Mouse (Mus musculus) cortical plate, adult 2 months (tissue): ENCODE data around the gene Grn. TPM values are rescaled to one million over a fixed set of nuclear protein-coding genes. Genes with fewer than 3 reads are reported as not detected.
"Not testable (repeated sequence)": the region's sequence is repeated elsewhere in the genome, so short reads cannot be mapped to it uniquely, and the experiment has no call there.

Experiments used
- H3K27ac ChIP-seq: fragments of 200-500 bp; 2 replicates; pipeline ENCODE4 v1.5.1; 2012; ENCODE audit warnings: low read length, control low read depth, inconsistent platforms; ENCODE audit not compliant: insufficient read depth
- H3K4me1 ChIP-seq: fragments of 200-500 bp; 2 replicates; pipeline ENCODE4 v1.6.1; 2011; ENCODE audit warnings: low read length; ENCODE audit not compliant: control insufficient read depth, insufficient read depth
- H3K4me3 ChIP-seq: fragments of 200-500 bp; 2 replicates; pipeline ENCODE4 v1.5.1; 2011; ENCODE audit warnings: mild to moderate bottlenecking, low read length, control low read depth; ENCODE audit not compliant: insufficient read depth
- CTCF ChIP-seq: fragments of 200-500 bp; IDR thresholded peaks from 2 replicates; pipeline ENCODE4 v1.5.1; 2011; ENCODE audit warnings: mild to moderate bottlenecking, control low read depth, low read length; ENCODE audit not compliant: insufficient read depth; ENCODE audit errors: extremely low read depth
- POLR2A ChIP-seq: fragments of 200-500 bp; IDR thresholded peaks from 2 replicates; pipeline ENCODE4 v1.6.1; 2011; ENCODE audit warnings: mild to moderate bottlenecking, low read length, control low read depth; ENCODE audit not compliant: insufficient read depth; ENCODE audit errors: extremely low read depth
- polyA plus RNA-seq: library from polyadenylated mRNA; depleted of rRNA; stranded (reverse); fragments of >200 nt; gene quantifications from 2 replicates; pipeline ENCODE4 v1.2.3, GENCODE M21; 2012; rRNA removed

Gene Grn
- polyA plus RNA-seq, result 64.6 and 67.2 TPM in 2 replicates

DNA sequence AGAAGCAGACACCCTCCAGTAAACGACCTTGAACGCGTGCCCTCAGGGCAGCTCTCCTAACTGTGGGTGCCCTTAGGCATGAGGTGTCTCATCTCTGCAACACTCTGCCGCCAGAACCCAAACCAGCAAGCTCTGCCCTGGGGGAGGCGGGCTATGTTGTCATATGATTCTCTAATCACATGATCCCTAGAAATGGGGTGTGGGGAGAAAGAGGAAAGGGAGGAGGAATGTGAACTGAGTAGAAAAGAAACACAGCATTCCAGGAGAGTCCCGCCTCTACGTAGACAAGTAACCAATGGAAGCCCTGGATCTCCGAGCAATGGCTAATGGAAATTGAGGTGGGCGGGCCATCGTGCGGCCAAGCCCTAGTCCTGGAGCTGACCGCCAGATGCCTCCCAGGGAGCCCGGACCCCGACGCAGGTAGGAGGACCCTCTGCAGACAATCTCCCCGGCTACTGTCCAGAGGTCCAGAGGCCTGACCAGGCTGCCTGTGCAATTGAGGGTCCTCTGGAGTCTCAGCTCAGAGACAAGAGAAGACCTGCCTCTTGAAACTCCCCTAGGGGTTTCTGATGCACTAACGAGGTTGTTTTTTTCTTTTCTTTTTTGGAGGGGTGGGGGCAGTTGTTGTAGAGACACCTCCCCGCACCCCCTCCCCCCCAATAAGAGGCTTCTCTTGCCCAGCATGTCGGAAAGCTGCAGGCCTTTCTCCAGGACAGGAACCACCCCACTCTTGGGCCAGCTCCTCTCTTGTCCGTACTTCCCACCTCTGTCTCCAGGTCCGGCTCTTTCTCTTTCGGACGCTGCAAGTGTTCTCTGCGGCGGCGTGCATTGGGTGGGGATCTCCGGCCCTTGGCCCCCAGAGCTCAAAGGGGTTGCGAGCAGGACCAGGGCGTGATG, at the start of gene Grn:
Grn (plus strand) TSS at position 195 of the 897 bp plus-strand sequence.
- Histone ChIP-seq H3K4me1 (peaks cover 8% of the 10 kb centered on the region), H3K4me3 (peak within 1 kb of the TSS; percentile 41), H3K27ac (peak within 1 kb of the TSS; percentile 26; the same call in 1 of the 2 replicates)
- TF ChIP-seq POLR2A, result peak; percentile 71
- TF ChIP-seq CTCF, result no peak

DNA sequence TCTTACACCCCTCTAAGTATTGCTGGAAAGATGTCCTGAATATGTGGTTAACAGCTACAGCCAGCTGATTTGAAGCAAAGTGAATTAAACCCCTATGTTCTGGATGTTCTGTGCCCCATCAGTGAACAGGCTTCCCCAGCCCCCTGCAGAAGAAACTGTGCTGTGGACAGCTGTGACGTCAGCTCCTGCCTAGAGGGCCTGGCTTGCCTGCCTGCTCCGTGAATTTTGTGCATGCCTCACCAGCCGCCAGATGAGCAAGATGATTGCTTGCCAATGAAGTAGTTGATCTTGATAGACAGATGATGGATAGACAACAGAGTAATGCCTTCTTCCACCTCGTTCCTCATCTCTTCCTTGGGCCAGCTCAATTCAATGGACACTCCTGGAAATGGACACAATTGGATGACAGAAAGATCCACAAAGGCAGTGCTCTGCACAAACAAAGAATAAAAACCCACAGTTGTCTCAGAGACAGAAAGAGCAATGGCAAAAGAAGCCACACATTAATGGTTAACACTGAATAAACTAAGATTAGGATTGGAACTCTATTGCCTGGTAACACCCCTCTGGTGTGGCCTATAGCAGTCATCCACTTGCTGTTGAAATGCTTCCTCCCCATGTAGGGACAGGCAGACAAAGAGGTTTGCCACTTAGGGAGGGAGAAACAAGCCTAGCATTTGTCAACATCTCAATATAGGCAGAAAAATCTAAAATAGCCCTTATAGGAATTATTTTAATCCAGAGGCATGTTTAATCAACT, 48.6 kb upstream of the Grn start:
- no peak overlapping the region for H3K4me3 ChIP-seq
- peaks cover 2% of the 10 kb centered on the region for H3K4me1 ChIP-seq
- TF ChIP-seq POLR2A (no peak), CTCF (no peak)
- H3K27ac ChIP-seq, result no peak overlapping the region

DNA sequence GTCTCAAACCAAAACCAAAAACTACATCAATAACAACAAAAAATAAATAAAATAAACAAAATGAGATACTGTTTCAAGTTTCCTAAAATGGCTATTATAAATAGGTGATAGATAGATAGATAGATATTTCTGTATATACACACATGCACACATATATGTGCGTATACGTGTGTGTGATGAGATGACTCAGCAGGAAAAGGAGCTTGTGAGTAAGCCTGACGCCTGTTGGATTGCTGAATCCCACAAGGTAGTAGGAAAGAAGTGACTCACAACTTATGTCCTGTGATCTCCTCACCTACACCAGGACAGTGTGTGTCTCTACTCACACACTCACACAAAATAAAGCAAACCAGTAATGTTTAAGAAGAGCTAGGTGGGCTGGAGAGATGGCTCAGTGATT, 47.3 kb upstream of the Grn start:
- Histone ChIP-seq H3K4me3 (no peak overlapping the region), H3K27ac (no peak overlapping the region), H3K4me1 (peaks cover 2% of the 10 kb centered on the region)
- no peak for TF ChIP-seq POLR2A
- no peak for TF ChIP-seq CTCF

DNA sequence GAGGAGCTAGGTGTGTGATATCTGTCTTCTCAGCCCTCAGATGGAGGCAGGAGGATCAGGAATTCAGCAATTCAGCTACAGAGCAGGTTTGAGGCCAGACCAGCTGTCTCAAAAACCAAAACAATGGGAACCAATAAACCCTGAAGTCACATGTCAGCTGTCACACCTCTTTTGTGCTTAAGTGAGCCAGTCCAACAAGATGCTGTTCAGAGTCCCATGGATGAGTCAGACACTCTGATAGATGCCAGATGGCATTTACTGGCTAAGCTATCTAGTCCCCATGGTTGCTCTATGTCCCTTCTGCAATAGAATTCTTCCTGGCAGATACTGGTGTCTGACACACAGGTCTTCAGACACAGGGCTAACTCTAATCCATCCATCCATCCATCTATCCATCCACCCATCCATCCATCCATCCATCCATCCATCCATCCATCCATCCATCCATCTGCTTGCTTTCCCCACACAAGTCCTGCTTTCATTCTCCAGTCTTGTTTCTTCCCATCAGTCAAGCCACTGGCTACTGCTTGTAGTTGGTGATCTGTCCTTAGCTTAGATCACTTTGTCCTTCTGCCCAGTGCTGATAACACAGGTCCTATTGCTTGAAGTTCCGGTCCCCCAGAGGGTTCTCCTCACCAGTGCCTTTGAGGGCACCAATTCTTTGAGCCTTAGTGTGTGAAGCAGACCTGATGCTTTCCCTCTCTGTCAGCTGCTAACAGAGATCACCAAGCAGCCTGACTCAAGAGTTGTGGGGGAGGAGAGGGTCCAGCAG, 46.6 kb upstream of the Grn start:
- Histone ChIP-seq H3K4me3 (no peak overlapping the region), H3K4me1 (peaks cover 2% of the 10 kb centered on the region), H3K27ac (no peak overlapping the region)
- TF ChIP-seq POLR2A, result no peak
- no peak for TF ChIP-seq CTCF

- TF ChIP-seq POLR2A (no peak), CTCF (no peak)
- H3K4me3 ChIP-seq, result no peak overlapping the region
- H3K27ac ChIP-seq, result no peak overlapping the region
- peaks cover 2% of the 10 kb centered on the region for H3K4me1 ChIP-seq
These were observed 45.7 kb upstream of the Grn start for GRCm38 (mm10) chr11:102384418-102384817.

DNA sequence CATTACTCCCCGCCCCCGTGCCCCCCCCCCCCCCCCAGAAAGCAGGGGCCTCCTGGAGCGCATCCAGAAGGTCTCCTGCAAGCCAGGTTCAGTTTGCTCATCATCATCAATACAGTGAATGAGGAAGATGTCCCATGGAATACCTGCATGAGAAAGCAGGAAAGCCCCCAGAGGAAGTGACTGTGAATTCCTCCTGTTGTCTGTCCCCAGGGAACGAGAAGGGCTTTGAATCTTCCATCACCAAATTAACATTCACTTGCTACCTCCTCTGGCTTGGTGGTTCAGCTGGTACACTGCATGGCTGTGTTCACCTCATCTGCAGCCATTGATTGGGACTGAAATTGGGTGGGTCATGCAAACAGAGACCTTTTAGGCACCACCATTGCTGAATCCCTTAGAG, 45.0 kb upstream of the Grn start:
- TF ChIP-seq CTCF, result no peak
- no peak for TF ChIP-seq POLR2A
- Histone ChIP-seq H3K4me3 (no peak overlapping the region), H3K4me1 (peaks cover 2% of the 10 kb centered on the region), H3K27ac (no peak overlapping the region)

DNA sequence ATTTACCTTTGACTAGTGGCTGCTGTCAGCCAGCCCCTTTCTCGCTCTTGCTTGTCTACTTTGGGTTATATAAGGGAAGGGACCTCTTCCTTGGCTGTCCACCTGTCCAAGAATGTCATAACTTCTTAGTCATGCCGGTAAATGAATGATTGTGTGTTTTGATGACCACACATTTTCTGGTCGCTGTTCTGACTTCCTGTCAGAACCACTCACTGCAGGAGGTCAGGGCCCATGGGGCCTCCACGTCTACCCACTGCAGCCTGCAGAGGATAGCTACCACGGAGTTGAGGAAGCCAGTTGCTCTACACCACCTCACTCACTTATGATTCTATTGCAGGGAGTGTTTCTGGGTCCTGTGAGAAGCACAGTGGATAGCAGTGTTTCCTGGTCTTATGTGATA, 44.0 kb upstream of the Grn start:
- no peak overlapping the region for H3K4me3 ChIP-seq
- no peak for TF ChIP-seq POLR2A
- TF ChIP-seq CTCF, result no peak
- H3K4me1 ChIP-seq, result peaks cover 2% of the 10 kb centered on the region
- H3K27ac ChIP-seq, result no peak overlapping the region

DNA sequence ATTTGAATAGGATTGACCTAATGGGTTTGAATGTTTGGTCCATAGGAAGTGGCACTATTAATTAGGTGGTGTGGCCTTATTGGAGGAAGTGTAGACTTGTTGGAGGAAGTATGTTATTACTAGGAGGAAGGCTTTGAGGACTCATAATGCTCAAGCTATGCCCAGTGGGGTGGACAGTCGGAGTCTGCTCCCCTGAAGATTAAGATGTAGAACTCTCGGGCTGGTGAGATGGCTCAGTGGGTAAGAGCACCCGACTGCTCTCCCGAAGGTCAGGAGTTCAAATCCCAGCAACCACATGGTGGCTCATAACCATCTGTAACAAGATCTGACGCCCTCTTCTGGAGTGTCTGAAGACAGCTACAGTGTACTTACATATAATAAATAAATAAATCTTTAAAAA, 40.7 kb upstream of the Grn start:
- H3K27ac ChIP-seq, H3K4me1 ChIP-seq, H3K4me3 ChIP-seq: not testable (repeated sequence)

DNA sequence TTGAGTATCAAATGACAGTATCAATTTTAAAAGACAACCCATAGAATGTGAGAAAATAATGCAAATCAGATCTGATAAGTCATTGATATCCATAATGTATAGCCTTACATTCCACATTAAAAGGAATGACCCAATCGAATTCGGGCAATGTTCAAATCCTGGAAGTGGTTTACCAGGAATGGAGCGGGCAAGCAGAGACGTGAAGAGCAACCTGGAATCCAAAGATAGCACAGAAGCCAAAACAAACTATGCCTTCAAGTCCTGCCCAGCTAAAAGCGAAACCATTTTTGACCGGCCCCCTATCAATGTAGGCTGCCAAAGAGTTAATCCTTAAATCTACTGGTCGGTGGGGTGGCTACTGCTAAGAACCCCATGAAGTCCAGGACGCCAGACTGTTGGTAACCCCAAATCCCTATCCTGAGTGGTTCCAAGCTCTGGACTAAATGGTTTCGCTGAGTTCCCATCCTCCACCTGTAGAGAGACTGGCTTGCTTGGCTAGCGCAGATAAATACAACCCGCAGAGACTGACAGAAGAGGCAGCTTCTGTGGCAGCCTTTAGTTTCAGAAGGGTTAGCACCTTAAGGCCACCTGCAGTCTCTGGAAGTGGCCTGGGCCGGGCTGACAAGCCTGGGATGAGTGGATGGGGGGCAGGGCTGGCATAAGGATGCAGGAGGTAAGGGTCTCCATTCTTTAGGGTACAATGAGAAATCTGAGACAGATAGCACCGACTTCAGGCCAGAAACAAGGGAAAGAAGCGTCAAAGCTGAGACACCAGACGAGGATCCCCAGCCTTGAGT, 37.5 kb upstream of the Grn start:
- Histone ChIP-seq H3K27ac (peak overlapping the region; percentile 49; the same call in 1 of the 2 replicates), H3K4me3 (peak overlapping the region; percentile 94), H3K4me1 (no peaks in the 10 kb centered on the region; the same call in 1 of the 2 replicates)
- TF ChIP-seq CTCF (no peak), POLR2A (no peak)
